Mouse (Mus musculus) ES-Bruce4 (cell line): ENCODE data around the gene Coro1b.

Source experiments
- CTCF ChIP-seq: IDR thresholded peaks from one replicate; pipeline ENCODE4 v1.8.1; 2011; ENCODE audit warnings: low read depth, low read length
- EP300 ChIP-seq: IDR thresholded peaks from 2 replicates; pipeline ENCODE4 v1.6.1; 2011; ENCODE audit warnings: low read depth, low read length; ENCODE audit not compliant: insufficient read depth
- POLR2A ChIP-seq: IDR thresholded peaks from one replicate; pipeline ENCODE4 v1.8.1; 2011; ENCODE audit warnings: low read length; ENCODE audit not compliant: insufficient read depth

GRCm38 (mm10) chr19:4196548-4196947 lies 48.1 kb downstream of the Coro1b start:
- no peak for TF ChIP-seq POLR2A
- no peak for TF ChIP-seq CTCF
- TF ChIP-seq EP300 = no peak
